Mouse (Mus musculus) thymus, adult 2 months (tissue): Measurements from ENCODE around the gene Babam2. TPM values are rescaled to one million over a fixed set of nuclear protein-coding genes. Genes with fewer than 3 reads are reported as not detected.

Experiments
- DNase-seq: peaks from one replicate; pipeline ENCODE4 v3.0.0; 2021
- H3K27ac ChIP-seq: fragments of 200-500 bp; 2 replicates; pipeline ENCODE4 v1.5.1; 2012; ENCODE audit warnings: low read length, control low read depth; ENCODE audit not compliant: control insufficient read depth, insufficient read depth
- H3K27me3 ChIP-seq: fragments of 200-500 bp; 2 replicates; pipeline ENCODE4 v1.6.1; 2012; ENCODE audit warnings: mild to moderate bottlenecking, low read length, moderate library complexity, mixed read lengths; ENCODE audit not compliant: control insufficient read depth, insufficient read depth
- H3K36me3 ChIP-seq: fragments of 200-500 bp; 2 replicates; pipeline ENCODE4 v1.6.1; 2012; ENCODE audit warnings: mild to moderate bottlenecking, low read length, moderate library complexity; ENCODE audit not compliant: control insufficient read depth, insufficient read depth
- H3K4me1 ChIP-seq: fragments of 200-500 bp; replicated peaks from 2 replicates; pipeline ENCODE4 v1.6.1; 2012; ENCODE audit warnings: low read length; ENCODE audit not compliant: control insufficient read depth, insufficient read depth
- H3K4me3 ChIP-seq: fragments of 200-500 bp; 2 replicates; pipeline ENCODE4 v1.5.1; 2012; ENCODE audit warnings: mild to moderate bottlenecking, low read length, control low read depth, moderate library complexity; ENCODE audit not compliant: control insufficient read depth, insufficient read depth
- CTCF ChIP-seq: fragments of 200-500 bp; IDR thresholded peaks from 2 replicates; pipeline ENCODE4 v1.5.1; 2012; ENCODE audit warnings: mild to moderate bottlenecking, control low read depth, low read length, moderate library complexity, borderline replicate concordance; ENCODE audit not compliant: control insufficient read depth, poor library complexity, insufficient read depth; ENCODE audit errors: extremely low read depth
- POLR2A ChIP-seq: fragments of 200-500 bp; IDR thresholded peaks from 2 replicates; pipeline ENCODE4 v1.6.1; 2012; ENCODE audit warnings: mild to moderate bottlenecking, low read length, control low read depth, moderate library complexity; ENCODE audit not compliant: control insufficient read depth, poor library complexity, insufficient read depth; ENCODE audit errors: extremely low read depth
- WGBS: fragments of 180-500 bp; shearing (Covaris S2); methylation state at CpG from one replicate; pipeline ENCODE4 v1.1.7; 2018; 5-methylcytosine and 5-hydroxymethylcytosine counted together
- polyA plus RNA-seq: library from polyadenylated mRNA; depleted of rRNA; stranded (reverse); fragments of >200 nt; gene quantifications from 2 replicates; pipeline ENCODE4 v1.2.3, GENCODE M21; 2012

Babam2 gene
- polyA plus RNA-seq, 1 experiment = 16.1 TPM

DNA sequence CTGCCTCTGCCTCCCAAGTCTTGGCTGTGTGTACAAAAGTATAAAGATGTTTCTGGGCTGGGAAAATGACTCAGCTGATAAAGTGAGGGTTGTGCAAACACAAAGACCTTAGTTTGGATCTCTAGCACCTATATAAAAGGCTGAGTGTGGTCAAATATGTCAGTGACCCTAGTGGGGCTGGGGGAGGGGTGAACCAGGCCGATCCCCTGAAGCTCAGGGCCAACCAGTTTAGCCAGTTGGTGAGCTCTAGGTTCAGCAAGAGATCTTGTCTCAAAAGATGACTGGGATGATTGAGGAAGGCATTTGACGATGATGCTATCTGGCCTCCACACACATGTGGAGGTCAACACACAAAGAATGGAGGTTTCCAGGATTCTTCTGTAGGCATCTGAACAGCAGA is 320.8 kb downstream of the Babam2 start:
- Histone ChIP-seq H3K36me3 (no peaks in the 10 kb centered on the region), H3K4me1 (no peaks in the 10 kb centered on the region), H3K27ac (no peak overlapping the region), H3K27me3 (no peaks in the 10 kb centered on the region), H3K4me3 (no peak overlapping the region)
- TF ChIP-seq POLR2A = no peak
- no peak for TF ChIP-seq CTCF
- 98% methylated on average over 2 of the region's 2 CpGs for WGBS
- DNase-seq = no peak

DNA sequence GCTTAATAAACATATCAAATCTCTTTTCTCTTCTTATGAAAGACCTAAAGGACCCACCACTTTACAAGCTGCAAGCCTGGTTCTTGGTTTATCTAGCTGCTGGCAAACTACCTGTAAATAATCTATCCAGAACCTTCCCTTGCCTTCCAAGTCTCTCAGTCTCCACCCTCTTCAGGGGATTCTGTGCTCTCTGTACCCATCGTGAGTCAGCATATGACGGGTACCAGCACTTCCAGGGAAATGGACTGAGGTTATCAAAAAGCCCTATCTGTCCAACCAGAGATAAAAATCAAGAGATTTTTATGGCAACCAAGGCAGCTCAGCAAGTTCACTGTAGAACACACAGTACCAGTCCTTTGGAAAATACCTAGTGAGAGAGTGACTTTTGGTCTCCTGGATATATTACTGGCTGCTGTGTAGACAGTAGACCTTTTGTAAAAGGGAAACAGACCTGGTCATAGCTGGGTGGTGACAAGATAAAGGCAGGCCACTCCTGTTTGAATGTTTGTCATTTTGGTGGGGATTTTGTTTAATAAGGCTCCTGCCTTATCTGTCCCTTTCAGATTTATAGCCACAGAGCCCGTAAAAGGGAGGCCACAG is 332.4 kb downstream of the Babam2 start:
- 94% methylated on average over 3 of the region's 3 CpGs for WGBS
- H3K4me1 ChIP-seq = no peaks in the 10 kb centered on the region
- no peaks in the 10 kb centered on the region for H3K36me3 ChIP-seq
- no peak for TF ChIP-seq POLR2A
- no peak for TF ChIP-seq CTCF
- no peak overlapping the region for H3K4me3 ChIP-seq
- no peak for DNase-seq
- no peak overlapping the region for H3K27ac ChIP-seq
- no peaks in the 10 kb centered on the region for H3K27me3 ChIP-seq

DNA sequence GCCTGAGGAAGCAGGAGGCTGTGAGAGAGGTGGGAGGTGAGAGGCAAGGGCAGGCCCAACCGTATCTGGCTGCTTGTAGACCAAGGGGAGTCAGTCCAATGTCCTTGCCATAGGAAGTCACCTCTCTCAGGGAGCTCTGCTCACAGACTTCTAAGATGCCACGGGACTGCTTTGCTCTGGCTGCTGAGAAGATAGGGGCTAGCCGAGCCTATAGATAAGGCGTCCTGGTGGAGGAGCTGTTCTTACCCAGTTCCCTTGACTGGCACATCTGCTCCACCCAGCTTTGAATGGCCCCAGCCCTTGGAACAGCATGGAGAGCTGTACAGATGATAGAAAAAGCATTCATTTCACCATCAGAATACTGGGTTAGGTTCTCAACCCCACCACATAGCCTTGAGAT is 335.7 kb downstream of the Babam2 start:
- TF ChIP-seq CTCF (no peak), POLR2A (no peak)
- no peak overlapping the region for H3K27ac ChIP-seq
- no peaks in the 10 kb centered on the region for H3K36me3 ChIP-seq
- no peak overlapping the region for H3K4me3 ChIP-seq
- 95% methylated on average over 4 of the region's 4 CpGs for WGBS
- H3K27me3 ChIP-seq = no peaks in the 10 kb centered on the region
- H3K4me1 ChIP-seq = no peaks in the 10 kb centered on the region
- no peak for DNase-seq

DNA sequence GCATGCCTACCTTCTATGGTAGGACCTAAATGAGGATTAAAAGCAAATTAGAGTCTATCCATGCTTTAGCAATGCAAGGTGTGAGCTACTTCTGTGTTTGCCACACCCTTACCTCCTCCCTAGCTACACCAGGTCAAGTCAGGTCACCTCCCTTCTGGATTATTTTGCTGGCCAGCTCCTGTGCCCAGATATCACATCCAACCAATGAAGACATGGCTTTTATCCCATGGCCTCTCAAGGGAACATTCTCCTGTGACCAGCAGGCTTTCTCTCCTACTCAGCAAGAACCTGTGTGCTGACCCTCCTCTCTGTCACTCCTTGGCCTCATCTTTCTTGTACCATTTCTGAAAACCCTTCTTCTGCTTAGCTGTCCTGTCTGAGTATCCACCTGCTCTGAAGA is 336.1 kb downstream of the Babam2 start:
- Histone ChIP-seq H3K4me3 (no peak overlapping the region), H3K36me3 (no peaks in the 10 kb centered on the region), H3K4me1 (no peaks in the 10 kb centered on the region), H3K27ac (no peak overlapping the region), H3K27me3 (no peaks in the 10 kb centered on the region)
- TF ChIP-seq POLR2A = no peak
- TF ChIP-seq CTCF = no peak
- no peak for DNase-seq

DNA sequence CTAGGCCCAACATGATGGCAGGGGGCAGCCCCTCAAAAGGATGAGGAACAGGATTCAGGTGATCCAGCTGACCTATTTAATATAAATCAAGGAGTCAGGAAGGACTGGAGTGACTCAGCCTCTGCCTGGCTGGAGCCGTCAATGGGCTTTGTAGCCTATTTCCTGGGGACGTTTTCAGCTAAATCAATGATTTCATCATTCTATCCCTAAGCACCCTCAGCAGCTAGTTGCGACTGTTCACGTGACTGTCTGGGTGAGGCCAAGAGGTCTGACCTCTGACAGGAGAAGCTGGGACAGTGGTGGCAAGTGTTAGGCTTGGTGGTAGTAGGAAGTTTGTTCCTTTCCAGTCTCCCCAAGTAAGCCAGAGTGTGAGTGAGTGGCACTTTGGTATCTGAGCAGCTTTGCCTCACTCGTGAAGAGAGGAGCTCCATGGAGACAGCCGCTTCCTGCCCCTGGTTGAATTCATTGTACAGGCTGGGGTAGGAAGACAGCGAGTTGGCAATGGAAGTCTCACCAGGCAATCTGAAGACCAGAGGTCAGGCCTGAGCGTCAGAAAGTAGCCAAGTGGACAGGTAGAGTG is 337.1 kb downstream of the Babam2 start:
- no peak overlapping the region for H3K27ac ChIP-seq

DNA sequence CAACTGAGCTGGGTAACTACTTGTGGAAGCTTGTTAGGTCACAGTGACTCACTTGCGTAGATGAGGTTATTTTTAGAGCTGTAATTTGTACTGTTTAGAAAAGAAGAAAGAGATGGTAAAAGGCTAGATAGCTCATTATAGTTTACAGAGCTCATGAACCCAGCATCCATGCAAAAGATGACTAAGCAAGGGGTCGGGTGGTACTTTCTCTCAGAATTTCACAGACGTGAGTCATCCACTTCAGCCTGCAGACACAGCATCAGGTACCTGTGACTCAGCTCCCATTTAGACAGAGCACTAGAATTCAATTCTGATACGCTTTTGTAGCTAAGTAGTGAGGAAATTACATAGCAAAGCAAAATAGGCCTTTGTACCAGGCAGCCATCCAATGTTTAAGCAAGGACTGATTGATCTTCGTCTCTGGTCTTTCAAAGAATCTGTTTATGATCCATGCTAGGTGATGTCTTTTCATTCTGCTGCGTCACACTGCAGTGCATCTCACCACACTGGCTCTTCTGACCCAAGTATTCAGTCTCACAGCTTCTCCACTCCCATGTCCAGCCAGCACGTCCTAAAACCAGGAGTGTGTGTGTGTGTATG is 338.3 kb downstream of the Babam2 start:
- no peaks in the 10 kb centered on the region for H3K4me1 ChIP-seq
- H3K27me3 ChIP-seq = no peaks in the 10 kb centered on the region
- TF ChIP-seq CTCF = no peak
- no peak for TF ChIP-seq POLR2A
- H3K27ac ChIP-seq = no peak overlapping the region
- 91% methylated on average over 7 of the region's 7 CpGs for WGBS
- H3K4me3 ChIP-seq = no peak overlapping the region
- no peaks in the 10 kb centered on the region for H3K36me3 ChIP-seq
- no peak for DNase-seq

More for the DNA sequence above, 337.1 kb downstream of the Babam2 start:
- TF ChIP-seq POLR2A (no peak), CTCF (no peak)
- DNase-seq = no peak
- no peaks in the 10 kb centered on the region for H3K4me1 ChIP-seq
- H3K27me3 ChIP-seq = no peaks in the 10 kb centered on the region
- 91% methylated on average over 8 of the region's 8 CpGs for WGBS
- H3K4me3 ChIP-seq = no peak overlapping the region
- H3K36me3 ChIP-seq = no peaks in the 10 kb centered on the region
